Mouse (Mus musculus): Measurements from ENCODE around the gene Brf1.

Gene Brf1

DNA sequence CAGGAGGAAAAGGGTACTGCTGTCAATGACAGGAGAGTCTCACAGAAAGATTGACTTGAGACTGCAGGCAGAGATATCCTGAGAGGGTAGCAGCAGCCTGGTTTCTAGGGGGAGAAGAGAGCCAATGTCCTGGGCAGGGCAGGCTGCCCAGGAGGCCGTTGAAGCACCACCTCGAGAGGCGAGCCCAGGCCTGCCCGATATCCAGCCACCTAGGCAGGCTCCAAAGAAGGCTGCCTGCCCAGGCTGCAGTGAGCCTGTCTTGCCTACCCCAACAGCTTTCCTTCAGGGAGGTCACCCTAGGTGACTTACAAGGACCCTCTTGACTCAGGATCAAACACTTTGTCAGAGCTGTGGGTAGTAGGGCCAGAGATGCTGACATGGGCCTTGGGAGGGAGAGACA lies 60.3 kb downstream of the Brf1 start:
- no peak for DNase-seq (ENCODE audit: low read depth, low spot score)

DNA sequence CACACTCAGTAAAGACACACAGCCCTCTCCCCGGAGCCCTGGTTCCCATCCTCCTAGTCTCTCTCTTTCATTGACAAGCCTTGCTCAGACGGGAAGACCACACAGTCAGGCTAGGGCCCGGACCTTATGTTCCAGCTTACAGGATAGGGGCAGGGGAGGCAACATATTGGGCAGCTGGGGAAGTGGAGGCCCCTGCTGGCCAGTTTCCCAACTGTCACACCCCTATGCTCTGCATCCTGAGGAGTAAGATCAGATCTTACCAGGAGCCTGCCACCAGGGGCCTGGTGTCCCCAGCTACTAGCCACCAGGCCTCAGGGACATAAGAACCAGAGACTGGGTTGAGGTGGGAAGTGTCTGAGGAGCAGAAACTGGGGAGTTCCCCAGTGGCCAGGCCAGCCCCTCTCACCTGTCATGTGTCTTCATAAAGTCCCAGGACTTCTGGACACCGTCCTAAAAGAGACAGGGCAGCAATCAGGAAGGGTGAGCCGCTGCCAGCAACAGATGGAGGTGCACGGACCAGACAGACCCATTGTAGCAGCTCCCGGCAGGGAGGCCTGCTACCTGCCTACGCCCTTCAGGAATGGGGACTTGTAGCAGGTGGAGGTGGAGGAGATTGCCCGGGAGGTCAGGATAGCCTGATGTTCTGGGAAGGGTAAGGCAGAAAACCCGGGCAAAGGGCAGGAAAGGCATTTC lies 61.5 kb downstream of the Brf1 start:
- no peak for DNase-seq (ENCODE audit: low read depth, low spot score)

DNA sequence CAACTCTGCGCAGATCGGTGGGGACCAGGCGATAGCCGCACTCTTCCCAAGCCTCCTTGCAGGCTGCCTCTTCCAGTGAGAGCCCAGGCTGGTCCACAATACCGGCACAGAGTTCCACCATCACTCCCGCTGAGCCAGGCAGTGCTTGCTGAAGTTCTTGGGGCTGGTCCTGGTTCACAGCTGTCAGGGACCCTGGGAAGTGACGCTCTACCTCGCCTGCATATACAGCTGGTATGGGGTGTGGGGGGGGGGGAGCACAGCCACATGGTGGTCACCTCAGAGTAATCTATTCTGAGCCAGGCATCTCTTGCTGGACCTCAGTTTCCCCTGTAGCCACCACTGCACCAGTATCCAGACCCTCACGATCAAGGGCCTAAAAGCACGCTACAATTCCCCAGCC lies 62.1 kb downstream of the Brf1 start:
- DNase-seq (ENCODE audit: low read depth, low spot score), result no peak

DNA sequence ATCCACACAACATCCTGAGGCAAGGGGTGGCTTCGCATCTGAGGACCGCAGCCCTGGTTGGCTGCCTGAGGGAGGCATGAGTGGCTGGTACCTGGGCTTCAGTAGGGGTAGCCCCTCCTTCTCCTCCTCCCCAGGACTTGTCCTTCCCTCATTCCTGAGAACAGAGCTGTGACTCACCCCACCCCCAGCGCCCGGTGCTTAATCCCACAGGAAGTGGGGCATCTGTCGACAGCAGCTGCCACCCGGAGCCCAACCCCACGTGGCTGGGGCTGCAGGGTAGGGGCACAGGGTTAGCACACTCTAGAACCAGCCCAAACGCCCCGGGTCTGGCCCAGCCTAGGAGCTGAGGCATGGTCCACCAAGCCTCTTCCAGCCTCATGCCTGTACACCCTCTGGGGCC lies 62.6 kb downstream of the Brf1 start:
- DNase-seq (ENCODE audit: low read depth, low spot score), result no peak

DNA sequence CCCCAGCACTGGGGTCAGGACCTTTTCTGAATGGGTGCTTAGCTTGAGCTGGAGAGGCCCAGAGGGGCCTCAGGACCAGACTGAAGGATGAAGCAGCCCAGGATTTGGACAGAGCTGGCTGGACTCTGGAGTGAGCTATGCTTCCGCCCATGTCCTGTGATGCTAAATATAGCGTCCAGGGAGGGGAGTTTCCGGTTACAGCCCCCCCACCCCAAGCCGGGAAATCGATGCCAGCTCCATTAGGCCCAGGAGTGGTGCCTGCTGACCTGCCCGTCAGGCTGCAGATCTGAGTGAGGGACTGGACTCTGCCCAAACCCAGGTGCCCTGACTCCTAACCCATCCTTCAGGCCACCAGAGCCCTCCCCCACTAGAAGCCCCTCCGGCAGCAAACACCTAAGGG lies 67.9 kb downstream of the Brf1 start:
- DNase-seq (ENCODE audit: low read depth, low spot score), result no peak

DNA sequence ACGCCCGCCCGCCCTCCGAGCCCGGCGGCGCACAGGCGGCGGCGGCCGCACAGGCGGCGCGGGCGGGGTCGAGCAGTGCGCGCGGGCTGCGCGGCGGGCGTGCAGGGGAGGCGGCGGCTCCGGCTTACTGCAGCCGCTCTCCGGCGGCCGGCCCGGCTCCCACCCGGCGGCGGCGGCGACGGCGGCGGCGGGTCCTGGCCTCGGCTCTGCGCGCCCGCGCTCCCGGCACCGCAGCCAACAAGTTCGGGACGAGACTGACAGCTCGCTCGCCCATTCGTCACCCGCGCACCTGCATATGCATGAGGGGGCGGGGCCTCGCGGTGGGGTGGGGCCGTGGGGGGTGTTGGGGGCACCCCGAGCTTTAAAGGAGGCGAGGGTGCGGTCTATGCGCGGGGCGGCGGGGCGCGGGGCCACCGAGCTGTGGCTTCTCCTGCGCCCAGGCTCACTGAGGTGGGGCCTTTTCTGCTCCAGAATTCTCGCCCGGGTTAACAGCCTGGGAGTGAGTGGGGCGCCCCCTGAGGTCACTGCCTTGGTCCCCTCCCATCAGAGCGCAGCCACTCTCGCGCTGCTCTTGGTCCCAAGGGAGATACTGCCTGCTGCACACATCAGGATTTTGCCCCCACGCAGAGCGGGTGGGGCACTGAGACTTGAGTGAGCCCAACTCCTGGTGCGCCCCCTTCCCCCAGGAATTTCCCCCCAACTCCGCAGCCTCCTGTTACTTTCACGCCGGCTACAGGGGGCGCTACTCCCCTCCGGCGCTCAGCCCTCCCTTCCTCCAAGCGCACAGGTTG lies 70.7 kb downstream of the Brf1 start, which contains the start of gene Jag2:
Gene Jag2 (minus strand): TSS at position 215 of the 791 bp plus-strand sequence.
- DNase-seq (ENCODE audit: low read depth, low spot score), result no peak

DNA sequence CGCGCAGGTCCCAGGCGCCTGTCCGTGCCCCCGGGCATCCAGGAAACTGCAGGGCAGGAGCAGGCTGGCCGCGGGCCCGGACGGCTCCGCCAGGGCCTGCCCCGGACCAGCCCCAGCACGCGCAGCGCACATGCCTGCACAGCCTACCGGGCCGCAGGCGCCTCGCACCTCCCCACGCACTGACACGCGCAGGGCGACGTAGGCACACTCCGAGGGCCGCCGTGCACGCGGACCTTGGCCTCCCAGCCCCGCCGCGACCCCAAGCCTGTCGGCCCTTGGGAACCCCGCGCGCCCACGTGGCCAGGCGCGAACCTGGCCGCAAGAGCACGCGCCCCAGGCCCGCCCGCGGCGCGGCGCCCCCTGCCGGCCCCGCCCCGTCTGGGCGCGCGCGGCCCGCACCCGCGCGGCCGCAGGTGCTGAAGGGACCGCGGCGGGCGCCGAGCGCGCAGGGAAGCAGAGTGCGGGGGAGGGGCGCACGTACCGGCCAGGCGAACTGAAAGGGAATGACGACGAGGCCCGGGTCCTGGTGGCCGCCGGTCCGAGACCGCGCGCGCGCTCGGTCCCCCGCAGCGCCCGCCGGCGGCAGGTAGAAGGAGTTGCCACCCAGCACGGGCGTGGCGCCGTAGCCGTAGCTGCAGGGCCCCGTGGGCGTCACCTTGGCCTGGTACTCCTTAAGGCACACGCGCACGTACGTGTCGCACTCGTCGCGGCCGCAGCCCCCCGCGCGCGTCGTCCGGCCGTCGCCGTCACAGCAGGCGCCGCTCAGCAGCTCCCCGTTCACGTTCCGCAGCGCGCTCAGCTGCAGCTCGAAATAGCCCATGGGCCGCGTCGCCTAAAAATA lies 71.9 kb downstream of the Brf1 start:
- no peak for DNase-seq (ENCODE audit: low read depth, low spot score)

DNA sequence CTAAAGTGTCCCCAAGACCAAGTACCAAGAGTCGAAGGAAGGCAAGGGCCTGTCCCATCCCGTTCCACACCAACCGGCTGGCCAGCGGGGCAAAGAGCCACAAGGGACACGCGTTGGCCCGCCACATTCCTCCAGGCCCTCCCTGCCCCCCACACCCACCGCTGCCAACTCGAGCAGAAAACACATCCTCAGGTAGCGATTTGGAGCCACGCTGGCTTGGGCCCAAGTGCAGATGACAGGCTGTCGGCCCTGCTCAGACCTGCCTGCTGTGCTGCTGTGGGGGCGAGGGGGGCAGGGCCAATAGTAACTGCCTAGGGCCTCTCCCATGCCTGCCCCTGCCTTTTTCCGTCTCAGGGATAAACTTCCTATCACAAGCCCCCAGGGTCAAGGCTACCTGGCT lies 73.2 kb downstream of the Brf1 start:
- no peak for DNase-seq (ENCODE audit: low read depth, low spot score)

DNA sequence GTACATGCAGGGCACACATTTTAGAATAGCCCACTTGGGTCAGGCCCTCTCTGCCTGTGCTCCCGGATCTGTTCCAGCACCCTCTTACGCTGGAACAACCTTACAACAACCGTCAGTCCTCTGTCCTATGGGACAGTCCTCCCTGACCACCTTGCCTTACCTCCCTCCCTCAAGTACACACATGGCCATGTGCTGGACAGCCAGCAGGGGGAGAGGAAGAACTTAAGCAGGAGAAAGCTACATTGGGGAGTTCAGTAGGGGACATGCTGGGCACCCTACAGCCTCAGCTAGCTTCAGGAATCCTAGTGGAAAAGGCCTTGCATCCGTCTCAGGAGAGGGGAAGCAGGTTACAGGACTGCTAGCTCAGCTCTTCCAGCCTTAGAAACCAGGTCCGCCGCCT lies 74.6 kb downstream of the Brf1 start:
- DNase-seq (ENCODE audit: low read depth, low spot score), result no peak

DNA sequence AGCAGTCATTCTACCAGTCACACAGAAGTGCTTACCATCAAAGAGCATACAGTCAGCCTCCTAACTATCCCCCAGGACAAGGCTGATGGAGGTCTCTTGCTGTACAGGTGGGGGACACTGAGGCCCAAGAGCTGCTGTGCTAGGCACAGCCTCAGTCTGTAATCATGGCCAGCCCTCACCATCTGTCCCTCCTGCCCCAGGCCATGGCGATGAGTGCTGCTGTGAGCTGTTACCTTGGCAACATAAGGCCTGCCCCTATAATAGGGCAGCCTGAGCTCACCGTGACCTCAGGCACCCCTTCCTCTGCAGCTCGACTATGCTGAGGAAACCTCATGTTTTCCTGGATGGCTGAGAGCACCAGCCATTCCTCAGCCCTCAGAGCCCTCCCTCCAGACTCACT lies 78.0 kb downstream of the Brf1 start:
- DNase-seq (ENCODE audit: low read depth, low spot score), result no peak

DNA sequence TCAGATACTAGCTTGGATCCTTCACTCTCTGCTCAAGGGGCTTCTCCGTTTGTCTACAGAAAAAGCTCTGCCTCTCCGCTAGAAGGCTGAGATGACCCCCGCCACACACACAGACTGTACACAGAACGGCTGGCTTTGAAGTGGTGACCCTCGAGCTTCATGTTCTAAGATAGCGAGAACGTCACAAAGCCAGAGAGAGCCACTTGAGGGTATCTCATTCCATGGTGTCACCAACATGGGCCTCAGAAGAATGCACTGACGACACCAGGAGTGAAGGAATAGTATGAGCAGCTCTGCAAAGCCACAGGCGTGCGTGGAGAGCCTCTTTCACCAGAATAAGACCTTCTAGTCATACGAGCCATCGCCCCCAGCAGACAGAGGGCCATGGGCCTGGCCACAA lies 79.0 kb downstream of the Brf1 start:
- DNase-seq (ENCODE audit: low read depth, low spot score), result no peak

DNA sequence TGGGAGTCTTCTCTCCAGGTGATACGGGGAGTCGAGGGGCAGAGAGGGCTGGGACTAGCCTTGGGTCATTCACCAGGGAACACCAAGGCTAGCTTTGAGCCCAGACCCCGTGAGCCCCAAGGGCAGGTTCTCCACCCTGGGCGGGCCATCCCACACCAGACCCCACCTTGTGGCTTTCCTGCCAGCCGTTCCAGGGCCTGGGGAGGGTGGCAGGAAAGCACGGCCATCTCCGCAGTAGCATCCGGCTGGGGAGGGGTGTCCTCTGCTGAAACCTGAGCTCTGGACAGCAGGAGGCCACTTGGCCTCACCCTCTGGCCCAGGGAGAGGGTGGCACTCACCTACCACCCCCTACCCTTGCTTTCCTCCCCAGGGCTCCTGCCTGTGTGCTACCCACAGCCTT lies 82.6 kb downstream of the Brf1 start:
- no peak for DNase-seq (ENCODE audit: low read depth, low spot score)

DNA sequence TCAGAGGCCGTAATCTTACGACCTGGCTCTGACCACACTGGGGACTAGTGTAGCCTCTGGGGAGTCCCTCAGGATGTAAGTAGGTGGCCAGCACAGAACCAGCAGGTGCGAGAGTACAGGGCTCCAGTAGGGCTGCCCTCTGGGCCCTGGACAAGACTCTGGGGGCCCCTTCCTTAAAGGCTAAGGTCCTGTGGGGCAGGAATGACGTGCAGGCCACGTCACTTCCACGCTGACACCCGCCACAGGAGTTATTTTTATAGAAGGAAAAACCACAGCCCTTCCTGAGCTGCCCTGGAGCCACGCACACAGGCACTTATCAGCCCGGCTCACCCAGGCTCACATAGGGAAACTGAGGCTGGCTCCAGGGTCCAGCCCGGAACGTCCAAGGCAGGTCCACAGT lies 83.0 kb downstream of the Brf1 start:
- DNase-seq (ENCODE audit: low read depth, low spot score), result no peak

DNA sequence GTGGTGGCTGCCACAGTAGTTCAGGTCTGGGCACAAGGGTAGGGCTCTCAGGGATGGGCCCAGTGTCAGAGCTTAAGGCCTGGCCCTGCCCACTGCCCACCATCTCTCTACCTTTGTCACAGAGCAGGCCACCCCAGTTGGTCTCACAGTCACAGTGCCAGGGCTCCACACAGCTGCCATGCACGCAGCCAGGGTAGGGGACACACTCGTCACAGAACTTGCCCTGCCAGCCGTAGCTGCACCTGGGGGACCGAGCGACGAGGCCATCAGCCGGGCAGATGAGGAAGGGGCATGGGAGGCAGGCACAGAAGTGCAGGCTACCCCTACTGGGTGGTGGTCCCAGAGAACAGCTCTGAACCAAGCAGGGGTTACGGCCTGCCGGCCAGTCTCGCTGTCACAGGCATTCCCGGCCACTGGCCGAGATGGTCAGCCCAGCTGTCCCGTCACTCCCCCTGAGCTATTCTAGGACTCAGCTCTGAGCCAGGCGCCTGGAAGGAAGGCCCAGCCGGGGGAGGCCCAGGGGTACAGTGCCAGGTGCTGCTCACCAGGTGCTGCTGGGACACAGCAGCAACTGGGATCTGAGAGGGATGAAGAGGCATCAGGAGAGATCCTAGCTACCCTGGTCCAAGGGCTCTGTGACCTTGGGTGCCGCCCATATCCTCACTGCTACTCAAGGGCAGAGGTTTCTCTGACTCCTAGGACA lies 83.7 kb downstream of the Brf1 start:
- no peak for DNase-seq (ENCODE audit: low read depth, low spot score)

DNA sequence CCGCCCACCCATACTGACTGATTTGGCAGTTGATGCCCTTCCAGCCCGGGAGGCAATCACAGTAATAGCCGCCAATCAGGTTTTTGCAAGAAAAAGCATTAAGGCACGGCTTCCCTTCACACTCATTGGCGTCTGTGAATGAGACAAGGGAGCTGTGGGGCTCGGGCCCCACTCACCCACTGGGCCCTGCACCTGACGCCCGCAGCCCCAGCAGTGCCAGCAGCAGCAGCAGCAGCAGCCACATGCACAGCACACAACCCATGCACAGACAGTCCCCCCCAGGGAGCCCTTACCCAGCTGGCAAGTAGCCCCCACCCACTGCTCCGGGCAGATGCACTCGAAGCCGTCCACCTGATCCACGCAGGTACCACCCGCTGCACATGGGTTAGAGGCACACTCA lies 84.9 kb downstream of the Brf1 start:
- no peak for DNase-seq (ENCODE audit: low read depth, low spot score)

DNA sequence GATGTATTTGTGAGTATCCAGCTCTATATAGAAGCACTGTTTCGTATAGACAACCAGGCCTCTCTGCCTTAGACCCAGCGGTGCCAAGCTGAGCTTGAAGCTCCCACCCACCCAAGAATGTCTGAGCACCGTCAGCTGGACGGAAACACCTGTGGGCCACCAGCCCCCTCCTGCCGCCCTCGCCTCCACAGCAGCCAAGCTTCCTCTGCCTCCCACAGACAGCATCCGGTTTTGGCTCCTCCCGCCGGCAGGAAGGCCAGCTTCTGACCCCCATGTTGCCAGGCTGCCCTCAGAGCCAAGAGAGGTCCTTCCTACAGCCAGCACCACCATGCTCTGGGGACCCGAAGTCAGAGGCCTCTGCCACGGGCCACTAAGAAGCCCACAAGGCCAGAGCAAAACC lies 86.0 kb downstream of the Brf1 start:
- DNase-seq (ENCODE audit: low read depth, low spot score), result no peak

DNA sequence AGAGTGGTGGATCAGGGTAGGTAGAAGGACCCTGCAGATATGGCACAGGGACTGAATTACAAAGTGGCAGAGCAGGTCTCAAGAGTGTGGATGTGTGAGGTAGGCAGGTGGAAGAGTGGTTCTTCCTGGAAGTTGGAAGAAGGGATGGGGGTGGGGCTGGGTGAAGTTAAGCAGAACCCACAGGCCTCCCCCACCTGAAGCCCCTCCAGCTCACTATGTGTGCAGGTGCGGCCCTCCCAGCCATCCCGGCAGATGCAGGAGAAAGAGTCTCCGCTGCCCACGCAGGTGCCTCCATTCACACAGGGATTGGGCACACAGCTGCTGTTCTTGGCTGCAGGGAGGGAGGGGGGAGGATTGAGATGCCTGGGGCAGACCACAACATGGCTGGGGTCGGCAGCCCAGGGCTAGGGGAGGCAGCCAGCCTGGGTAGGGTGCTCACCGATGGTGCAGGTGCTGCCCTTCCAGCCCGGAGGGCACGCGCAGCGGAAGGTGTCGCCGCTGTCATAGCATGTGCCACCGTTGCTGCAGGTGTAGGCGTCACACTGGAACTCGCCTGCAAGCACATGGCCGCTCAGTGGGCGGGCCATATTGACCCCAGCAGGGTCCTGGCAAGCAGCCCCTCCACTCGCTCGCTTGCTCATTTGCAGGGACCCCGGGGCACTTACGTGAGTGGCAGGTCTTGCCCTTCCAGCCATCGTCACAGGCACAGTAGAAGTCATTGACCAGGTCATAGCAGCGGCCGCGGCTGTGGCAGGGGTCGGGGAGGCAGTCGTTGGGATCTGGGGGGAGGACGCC lies 87.4 kb downstream of the Brf1 start:
- DNase-seq (ENCODE audit: low read depth, low spot score), result no peak

DNA sequence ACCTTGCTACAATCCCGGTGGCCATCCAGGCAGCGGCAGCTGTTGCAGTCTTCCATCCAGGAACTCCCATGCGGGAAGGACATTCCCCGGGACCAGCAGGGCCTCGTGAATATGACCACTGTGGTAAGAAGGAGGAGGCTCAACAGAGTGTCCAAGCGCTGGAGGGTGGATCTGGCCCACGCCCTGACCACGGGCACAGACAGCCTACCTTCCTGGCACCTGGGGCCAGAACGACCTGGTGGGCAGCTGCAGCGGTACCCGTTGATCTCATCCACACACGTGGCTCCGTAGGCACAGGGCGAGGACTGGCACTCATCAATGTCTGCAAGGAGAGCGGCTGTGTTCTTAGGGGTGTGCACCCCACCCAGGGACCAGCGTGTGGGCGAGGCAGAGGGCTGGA lies 88.8 kb downstream of the Brf1 start:
- no peak for DNase-seq (ENCODE audit: low read depth, low spot score)
